Mouse (Mus musculus) kidney, adult 2 months (tissue): ENCODE data around the gene 1700023F06Rik.

Experiments
- CTCF ChIP-seq: fragments of 200-500 bp; conservative IDR thresholded peaks from 2 replicates; pipeline ENCODE4 v1.5.1; 2011; ENCODE audit warnings: low read depth, mild to moderate bottlenecking, control low read depth, low read length, moderate library complexity, mixed read lengths; ENCODE audit not compliant: insufficient read depth, insufficient read length
- POLR2A ChIP-seq: fragments of 200-500 bp; IDR thresholded peaks from one replicate; pipeline ENCODE4 v1.6.1; 2011; ENCODE audit warnings: low read depth, low read length, control low read depth

DNA sequence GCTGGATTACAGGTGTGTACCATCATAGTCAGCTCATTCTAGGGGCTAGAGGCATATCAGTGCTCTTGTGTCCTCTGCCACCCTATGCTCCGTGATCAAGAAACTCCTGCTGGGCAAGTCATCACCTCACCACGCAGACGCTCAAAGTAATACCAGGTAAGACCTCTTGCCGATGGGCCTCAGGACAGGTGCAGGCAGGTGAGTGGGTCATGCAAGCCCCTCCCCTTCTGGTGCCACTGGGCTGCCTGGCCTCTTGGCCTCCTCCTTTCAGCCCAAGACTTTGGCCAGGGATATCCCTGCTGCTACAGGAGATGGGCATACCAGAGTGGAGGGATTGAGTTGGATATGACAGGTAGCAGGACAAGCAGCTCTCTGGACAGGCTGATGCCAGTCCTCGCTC is 10.9 kb upstream of the 1700023F06Rik start:
- no peak for TF ChIP-seq POLR2A
- no peak for TF ChIP-seq CTCF
